Mouse (Mus musculus): ENCODE data around the gene AB124611. TPM values are rescaled to one million over a fixed set of nuclear protein-coding genes. Genes with fewer than 3 reads are reported as not detected.

AB124611 gene
- total RNA-seq, 2 experiments from 2014 or later, result 17.1 to 24.1 TPM

DNA sequence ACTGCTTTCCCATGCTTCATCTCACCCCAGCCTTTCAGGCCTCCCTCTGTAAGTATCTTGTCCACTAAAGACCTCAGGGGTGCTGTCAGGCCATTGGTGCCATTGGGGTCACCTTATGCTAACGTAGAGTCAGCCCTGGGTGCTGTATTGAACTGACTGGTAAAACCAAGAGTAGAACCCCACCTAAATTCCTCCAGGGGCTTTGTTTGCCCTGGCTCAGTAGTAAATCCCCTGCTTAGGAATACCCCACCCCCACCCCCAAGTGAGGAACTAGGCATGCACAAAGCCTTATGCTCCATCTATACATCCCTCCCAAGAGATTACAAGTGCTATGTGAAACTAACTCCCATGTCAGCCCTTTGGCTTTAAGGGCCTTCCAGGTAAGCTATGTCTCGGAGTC, 31.6 kb downstream of the AB124611 start:
- no peak for ATAC-seq (replicated peaks; ENCODE audit: poor library complexity, severe bottlenecking)

DNA sequence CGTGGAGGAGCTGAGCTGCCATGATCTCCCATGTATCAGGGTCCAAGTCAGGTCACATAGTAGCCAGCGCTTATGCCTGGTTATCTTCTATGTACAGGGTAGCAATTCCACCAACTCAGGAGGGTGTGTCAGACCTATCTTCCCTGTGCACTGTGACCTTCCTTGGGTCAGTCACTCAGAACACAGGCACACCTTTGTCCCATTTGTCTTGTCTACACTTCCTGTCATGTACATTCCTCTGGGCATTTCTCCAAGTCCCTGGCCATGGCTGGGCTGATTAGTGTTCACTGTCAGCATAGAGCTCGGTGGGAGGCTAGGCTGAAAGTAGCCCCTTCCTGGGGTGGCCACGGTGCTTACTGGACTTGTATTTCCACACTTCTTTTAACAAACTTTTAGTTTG, 32.4 kb downstream of the AB124611 start:
- no peak for ATAC-seq (replicated peaks; ENCODE audit: poor library complexity, severe bottlenecking)

DNA sequence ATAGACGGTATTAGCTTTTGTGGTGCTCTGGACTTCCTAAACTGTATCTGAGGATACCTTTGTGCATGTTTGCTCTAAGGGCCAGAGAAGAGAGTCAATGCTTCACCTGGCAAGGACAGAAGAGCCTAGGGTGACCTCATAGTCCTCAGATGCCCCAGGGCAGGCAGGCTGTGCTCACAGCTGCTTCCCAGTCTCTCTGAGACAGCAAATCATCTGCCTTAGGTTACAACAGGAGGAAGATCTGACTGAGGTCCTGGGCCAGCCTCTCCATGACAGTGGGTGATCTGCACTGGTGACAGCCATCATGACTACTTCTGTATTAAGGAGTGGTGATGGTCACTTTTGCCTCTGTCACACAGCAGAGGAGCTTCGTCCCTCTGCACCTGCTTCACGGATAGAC, 33.2 kb downstream of the AB124611 start:
- no peak for ATAC-seq (replicated peaks; ENCODE audit: poor library complexity, severe bottlenecking)

DNA sequence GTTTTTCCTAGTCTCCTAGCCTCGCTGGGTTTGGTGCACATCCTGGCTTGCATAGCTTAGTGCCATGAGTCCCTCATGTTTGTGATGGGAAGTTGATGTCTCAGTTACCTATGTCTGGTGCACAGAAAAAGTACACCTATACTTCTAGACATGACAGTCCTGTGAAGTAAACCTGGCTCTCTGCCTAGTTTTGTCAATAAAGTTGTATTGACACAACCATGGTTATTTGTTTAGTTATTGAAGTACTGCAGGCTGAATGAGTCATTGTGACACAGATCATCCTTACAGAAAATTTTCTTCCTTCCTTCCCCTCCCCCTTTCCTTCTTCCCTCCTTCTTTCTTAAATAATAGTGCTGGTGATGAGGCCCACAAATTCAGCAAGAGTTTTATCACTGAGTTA, 38.4 kb downstream of the AB124611 start:
- no peak for ATAC-seq (replicated peaks; ENCODE audit: poor library complexity, severe bottlenecking)

DNA sequence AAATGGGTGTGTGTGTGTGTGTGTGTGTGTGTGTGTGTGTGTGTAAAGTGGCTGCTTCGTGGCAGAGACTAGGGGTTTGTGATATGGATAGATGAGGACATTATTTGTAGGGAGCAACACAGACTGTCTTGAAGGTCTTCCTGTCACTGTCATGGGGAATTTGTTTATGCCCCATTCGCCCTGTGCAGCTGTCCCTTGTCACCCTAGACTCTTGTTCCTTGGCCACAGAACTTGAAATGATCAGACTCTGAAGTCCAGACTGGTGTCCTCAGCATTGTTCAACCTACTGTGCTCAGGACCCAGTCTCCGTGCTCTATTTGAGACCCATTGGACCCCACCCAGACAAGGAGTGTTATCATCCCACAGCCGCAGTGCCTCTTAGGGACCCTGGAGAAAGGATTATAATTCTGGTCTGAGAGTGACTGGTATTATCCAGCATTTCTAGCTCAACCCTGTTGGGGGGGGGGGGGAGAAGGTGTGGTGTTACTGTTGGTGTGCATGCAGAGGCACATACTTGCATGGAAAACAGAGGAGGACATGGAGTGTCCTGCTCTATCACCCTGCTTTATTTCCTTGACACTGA, 39.1 kb downstream of the AB124611 start:
- ATAC-seq (replicated peaks; ENCODE audit: poor library complexity, severe bottlenecking), result no peak

DNA sequence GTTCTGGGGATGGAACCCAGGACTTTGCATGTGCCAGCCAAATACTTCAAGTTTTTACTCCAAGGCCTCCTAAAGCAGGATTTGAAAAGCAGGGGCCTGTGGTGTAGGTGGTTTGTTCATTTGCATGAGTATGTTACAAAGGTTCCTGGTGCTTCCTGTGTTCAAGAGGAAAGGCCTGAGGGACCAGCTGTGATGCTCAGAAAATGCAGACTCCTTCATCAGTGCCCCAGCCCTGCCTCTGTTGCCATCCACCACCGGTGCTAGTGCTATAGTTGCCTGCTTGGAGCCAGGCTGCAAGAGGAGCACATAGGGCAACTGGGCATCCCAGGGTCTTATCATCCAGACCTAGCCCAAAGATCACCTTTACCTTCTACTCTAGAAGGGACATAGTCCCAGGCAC, 40.6 kb downstream of the AB124611 start:
- ATAC-seq (replicated peaks; ENCODE audit: poor library complexity, severe bottlenecking), result no peak

DNA sequence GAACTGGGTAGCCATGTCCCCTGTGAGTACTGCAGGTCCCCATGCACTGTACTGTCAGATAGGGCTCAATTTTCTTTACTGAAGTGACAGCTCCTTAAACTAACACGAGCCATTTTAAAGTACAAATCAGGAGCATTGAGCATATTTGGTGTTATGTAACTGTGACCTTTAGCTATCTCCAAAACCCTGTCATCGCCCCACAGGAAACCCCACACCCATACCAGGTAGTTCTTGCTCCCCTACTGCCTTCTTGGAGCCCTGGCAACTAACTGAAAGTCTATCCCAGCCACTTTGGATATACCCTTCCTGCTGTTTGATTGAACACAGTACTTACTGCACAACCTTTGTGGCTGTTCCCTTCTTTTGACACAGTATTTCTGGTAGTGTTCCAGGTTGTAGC, 41.1 kb downstream of the AB124611 start:
- ATAC-seq (replicated peaks; ENCODE audit: poor library complexity, severe bottlenecking), result no peak

DNA sequence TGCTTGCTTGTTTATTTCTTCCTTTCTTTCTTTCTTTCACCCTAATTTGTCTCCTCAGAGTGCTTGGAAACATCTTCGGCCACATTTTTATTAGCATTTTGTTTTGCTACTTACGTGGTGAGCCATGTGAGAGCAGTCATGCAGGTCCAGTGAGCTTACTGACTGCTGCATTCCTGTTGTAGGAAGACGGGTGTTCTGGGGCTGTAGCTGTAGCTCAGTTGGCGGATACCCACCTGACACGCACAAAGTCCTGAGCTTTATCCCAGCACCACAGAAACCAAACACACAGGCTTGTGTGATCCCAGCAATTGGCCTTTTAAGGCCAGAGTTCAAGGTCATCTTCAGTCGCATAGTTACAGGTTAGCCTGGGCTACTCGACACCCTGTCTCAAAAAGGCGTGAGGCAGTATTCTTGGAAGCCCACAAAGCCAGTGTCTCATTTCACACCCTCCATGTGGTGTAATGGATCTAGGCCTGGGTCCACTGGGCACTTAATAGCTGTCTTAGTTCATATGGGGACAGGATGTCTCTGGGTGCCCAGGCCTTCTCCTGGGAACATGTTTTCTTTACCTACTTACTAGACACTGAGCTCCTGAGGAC, 42.8 kb downstream of the AB124611 start:
- no peak for ATAC-seq (replicated peaks; ENCODE audit: poor library complexity, severe bottlenecking)

DNA sequence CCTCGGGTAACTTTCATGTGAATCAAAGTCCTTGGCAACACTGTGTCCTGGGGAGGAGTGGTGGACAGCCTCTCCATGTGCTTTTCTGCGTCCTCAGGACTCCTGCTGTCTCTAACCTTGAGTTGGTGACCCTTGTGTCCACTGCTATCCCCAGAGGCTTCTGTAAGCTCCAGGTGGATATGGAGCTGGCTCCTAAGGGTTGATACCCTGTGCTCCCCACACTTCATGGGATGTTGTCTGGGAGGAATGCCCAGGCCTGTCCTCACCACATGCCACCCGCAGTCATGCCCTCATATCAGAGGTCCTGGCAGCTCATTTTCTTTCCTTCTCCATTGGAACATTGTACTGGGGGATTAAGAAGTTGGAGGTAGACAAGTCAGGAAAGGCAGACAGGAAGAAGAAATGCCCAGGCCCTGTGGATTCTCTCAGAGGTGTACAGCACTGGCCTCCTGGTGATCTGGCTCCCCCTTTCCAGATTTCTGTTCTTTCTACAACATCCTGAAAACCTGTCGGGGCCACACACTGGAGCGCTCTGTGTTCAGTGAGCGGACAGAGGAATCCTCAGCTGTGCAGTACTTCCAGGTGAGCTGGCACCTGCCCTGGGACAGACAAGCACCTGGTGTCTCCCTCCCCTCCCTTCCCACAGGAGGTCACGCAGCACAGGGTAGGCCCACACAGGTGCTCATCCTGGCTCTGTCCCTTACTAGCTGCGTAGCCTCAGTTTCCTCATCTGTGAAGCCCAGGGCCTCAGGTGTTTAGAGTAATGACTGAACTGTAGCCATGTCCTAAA, 48.2 kb downstream of the AB124611 start:
- ATAC-seq (replicated peaks; ENCODE audit: poor library complexity, severe bottlenecking), result no peak

DNA sequence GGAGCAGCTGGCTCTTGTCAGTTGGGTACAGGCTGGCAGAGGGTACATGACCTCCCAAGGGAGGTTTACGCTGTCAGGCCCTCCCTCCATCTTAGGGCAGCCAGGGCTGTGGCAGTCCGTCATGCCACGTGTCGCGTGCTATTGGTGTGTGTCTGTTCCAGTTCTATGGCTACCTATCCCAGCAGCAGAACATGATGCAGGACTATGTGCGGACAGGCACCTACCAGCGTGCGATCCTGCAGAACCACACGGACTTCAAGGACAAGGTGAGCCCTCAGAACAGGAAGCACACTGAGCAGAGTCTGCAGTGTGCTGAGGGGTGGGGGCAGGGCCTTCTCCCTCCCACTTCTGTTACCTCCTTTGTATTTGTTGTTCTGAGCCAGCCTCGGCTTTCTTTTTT, 49.3 kb downstream of the AB124611 start:
- no peak for ATAC-seq (replicated peaks; ENCODE audit: poor library complexity, severe bottlenecking)

DNA sequence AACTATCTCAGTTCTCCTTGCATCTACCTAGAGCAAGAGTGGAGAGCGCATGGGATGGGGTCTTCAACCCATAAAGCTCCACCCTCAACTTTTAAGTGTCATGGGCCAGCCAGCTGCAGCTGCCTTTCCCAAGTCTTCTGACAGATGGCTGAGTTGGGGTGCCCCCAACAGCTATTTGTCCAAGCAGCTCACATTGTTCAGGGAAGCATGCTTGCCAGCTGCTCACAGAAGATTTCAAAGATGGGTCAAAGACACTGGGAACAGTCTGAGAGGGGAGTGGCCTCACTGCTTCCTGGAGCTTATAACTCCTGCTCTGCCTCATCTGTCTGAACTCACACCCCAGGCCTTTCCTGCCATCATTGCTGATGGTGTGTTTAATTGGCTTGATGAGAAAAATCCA, 50.3 kb downstream of the AB124611 start:
- no peak for ATAC-seq (replicated peaks; ENCODE audit: poor library complexity, severe bottlenecking)

DNA sequence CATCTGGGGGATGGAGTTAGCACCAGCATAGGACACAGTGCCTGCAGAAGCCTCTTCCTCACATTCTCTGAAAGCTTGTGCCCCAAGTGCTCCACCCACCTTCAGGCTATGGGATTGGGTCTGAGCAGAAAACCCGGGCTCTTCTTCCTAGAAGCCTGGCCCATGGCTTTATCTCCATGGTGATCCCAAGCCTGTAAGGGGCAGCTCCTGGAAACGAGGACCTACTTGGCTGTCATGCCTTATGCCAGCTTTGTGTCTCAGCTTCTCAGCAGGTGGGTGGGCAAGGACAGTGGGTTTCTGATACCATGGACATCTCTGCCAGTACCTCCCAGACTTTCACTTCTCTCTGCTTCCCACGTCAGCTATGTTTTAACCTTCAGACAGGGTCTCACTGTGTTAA, 52.2 kb downstream of the AB124611 start:
- ATAC-seq (replicated peaks; ENCODE audit: poor library complexity, severe bottlenecking), result no peak

DNA sequence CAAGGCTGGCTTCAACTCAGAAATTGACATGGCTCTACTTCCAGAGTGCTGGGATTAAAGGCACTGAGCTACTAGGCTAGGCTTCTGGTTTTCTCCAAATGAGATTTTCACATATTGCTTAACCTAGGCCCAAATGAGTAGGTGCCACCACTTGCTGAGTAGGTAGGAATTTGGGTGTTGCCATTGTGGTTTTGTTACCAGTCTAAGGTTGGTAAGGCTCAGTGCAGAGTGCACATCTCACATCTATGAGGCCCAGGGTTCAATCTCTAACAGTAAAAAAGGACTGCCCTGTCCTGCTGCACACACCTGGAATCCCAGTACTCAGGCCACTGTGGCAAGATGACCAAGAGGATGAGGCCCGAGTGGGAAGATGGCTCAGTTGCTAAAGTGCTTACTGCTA, 59.4 kb downstream of the AB124611 start:
- ATAC-seq (replicated peaks; ENCODE audit: poor library complexity, severe bottlenecking), result no peak

DNA sequence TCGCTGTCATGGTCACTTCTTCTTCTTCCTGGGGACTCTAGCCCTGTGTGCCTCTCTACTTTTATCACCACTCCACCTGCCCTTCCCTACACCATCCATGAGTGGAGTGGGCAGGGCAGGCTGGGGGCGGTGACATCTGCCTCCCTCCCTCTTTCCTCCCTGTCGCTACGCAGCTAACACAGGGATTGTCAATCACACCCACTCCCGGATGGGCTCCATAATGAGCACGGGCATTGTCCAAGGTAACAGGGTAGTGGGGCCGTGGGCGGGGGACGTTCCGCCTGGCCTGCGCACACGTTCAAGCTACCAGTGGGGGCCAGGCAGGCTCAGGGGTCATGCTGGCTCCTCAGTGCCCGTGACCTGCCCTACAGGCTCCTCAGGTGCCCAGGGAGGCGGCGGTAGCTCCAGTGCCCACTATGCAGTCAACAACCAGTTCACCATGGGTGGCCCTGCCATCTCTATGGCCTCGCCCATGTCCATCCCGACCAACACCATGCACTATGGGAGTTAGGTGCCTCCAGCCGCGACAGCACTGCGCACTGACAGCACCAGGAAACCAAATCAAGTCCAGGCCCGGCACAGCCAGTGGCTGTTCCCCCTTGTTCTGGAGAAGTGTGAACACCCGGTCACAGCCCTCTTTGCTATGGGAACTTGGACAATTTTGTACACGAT, 61.8 kb downstream of the AB124611 start:
- no peak for ATAC-seq (replicated peaks; ENCODE audit: poor library complexity, severe bottlenecking)

DNA sequence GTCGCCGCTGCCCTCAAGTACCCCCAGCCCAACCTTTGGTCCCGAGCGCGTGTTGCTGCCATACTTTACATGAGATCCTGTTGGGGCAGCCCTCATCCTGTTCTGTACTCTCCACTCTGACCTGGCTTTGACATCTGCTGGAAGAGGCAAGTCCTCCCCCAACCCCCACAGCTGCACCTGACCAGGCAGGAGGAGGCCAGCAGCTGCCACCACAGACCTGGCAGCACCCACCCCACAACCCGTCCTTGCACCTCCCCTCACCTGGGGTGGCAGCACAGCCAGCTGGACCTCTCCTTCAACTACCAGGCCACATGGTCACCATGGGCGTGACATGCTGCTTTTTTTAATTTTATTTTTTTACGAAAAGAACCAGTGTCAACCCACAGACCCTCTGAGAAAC, 62.4 kb downstream of the AB124611 start:
- no peak for ATAC-seq (replicated peaks; ENCODE audit: poor library complexity, severe bottlenecking)

DNA sequence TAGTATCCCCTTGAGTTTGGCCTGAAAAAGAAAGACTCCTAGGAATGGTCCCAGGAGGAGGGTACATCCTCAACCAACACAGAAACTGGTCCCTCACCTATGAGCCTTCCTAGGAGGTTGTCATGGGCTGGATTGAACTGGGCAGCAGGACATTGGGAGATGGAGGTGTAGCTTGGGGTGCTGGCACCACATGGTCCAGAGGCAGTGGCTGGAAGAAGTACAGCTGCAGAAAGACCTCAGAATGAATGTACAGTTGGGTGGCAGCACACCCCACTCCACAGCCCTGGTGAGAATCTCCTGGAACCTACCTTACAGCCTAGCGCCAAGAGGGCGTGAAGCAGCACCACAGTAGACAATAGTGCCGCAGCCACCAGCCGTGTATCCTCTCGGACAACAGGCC, 63.6 kb downstream of the AB124611 start:
- no peak for ATAC-seq (replicated peaks; ENCODE audit: poor library complexity, severe bottlenecking)

DNA sequence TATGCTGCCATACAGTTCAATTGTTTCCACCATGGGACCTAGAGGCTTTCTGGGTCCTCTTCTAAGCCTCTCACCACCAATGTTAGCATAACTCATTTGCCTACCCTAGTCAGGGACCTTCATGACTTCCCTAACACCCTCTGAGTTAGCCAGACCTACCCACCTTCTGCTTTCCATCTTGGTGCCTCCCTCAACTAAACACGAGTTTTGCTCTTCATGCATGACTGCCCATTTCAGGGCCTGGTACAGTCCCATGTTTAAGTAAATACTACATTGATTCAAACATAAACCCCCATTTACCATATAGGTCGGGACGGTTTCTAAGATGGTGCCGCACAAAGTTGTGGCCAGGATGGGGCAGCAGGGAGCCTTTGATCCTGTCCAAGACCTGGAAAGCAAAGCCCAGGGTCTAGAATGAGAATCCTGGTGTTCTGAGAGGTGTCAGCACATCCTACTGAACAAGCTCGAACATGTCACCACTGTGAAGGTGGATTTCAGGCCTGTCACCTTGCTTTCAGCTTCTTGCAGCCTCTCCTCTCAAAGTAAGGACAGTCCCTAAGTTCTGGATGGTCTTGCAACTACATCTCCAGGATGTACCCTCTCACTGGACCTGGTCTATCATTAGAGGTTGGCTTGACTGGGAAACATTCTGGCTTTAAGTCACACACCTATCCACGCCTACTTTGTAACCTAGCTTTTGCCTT, 65.3 kb downstream of the AB124611 start:
- no peak for ATAC-seq (replicated peaks; ENCODE audit: poor library complexity, severe bottlenecking)

DNA sequence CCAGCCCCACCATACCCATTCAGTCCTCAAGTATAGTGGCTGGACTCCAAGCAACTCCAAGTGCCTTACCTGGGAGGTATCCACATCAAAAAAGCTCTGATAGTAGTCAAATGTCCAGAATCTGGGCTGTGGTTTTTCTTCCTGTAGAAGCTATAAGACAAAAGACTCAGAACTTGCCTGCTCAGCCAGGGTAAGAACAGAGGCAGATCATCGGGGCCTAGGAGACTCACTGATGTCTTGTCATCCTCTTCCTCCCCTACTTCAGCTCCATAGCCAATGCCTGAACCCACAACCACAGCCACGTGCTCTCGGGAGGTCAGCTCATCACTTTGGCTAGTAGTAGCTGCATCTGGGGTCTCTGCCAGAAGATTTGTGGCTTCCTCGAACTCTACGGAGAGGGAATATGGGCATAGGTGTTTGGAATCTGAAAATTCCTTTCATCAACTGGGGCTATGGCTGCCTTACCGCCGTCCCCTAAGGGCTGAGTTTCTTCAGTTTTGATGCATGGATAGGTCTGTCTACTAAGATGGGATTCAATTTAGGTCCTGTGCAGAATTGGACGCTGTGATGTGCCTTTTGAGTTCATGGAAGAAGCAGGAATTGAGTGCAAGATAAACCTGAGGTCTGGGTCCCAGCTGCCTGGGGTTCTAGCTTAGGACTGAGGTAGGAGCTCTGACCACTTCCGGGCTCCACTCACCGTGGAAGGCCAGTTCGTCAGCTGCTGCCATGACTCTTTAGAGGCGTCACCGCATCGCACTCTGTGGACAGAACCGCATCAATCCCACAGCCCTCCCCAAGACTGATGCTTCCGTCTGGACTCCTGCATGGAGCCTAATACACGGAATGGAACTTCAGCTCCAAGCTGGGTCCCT, 66.1 kb downstream of the AB124611 start:
- ATAC-seq (replicated peaks; ENCODE audit: poor library complexity, severe bottlenecking), result peak; percentile 55

DNA sequence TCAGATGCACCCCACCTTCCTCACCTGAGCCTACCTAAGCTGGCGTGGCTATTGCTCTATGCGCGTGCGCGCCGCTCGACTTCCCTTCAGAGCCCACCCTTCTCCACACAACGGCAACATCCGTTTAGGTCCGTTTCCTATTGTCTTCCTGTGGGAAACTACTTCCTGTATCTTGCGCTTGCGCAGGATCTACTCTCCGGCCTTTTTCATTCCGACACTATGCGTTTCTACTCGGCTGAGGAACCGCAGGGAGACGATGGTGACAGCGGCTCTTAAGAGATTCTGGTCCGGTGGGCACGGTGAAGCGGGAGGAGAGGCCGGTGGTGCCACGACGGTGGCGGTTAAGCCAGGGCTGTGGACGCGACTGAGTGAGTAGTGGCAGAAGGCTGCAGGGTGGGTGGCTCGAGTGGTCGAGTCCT, 66.7 kb downstream of the AB124611 start, which contains the start of the genes Timm29 and Yipf2:
Gene Timm29 (plus strand): TSS at position 20 of the 419 bp plus-strand sequence.
Gene Yipf2 (minus strand): TSS at position 126 of the 419 bp plus-strand sequence.
- ATAC-seq (replicated peaks; ENCODE audit: poor library complexity, severe bottlenecking), result peak; percentile 77
